Mouse (Mus musculus) CH12.LX (cell line): ENCODE measurements around the gene BC030867. TPM values are rescaled to one million over a fixed set of nuclear protein-coding genes. Genes with fewer than 3 reads are reported as not detected.

Experiments used
- DNase-seq: peaks from one replicate; pipeline ENCODE4 v3.0.0-alpha.2; 2013; ENCODE audit errors: extremely low read depth
- H3K27ac ChIP-seq: 2 replicates; pipeline ENCODE4 v1.5.1; 2012; ENCODE audit warnings: low read depth, mild to moderate bottlenecking, control low read depth, moderate library complexity; ENCODE audit not compliant: insufficient read depth
- H3K27me3 ChIP-seq: replicated peaks from 2 replicates; pipeline ENCODE3; 2012; ENCODE audit warnings: inconsistent platforms
- H3K36me3 ChIP-seq, 2 experiments: replicated peaks in 1 of 2; 2 replicates each; pipeline versions ENCODE3 to v1.6.1; 2012; ENCODE audit warnings: inconsistent platforms in 1 of 2, low read length in 1 of 2, mild to moderate bottlenecking in 1 of 2, mixed read lengths in 1 of 2, moderate library complexity in 1 of 2; ENCODE audit not compliant: control insufficient read depth in 1 of 2, insufficient read depth in 1 of 2
- H3K4me1 ChIP-seq, 2 experiments: 2 replicates each; pipeline ENCODE4 v1.6.1; 2012; ENCODE audit warnings: inconsistent platforms in 1 of 2, moderate library complexity in 1 of 2; ENCODE audit not compliant: insufficient read depth in 2 of 2, control insufficient read depth in 1 of 2
- H3K4me2 ChIP-seq: 2 replicates; pipeline ENCODE4 v1.6.1; 2012; ENCODE audit warnings: low read depth, mild to moderate bottlenecking, control low read depth; ENCODE audit not compliant: poor library complexity, insufficient read depth, severe bottlenecking
- H3K4me3 ChIP-seq, 3 experiments: fragments of 150-350 bp in 1 of 3; sonication (generic) in 1 of 3; replicated peaks in 1 of 3; 2 replicates each; pipeline versions ENCODE3 to v1.5.1; 2011 to 2012; ENCODE audit warnings: low read depth in 2 of 3, low read length in 2 of 3, mild to moderate bottlenecking in 2 of 3, moderate library complexity in 2 of 3, control low read depth in 1 of 3, improper control_type of control experiment in 1 of 3, inconsistent platforms in 1 of 3, mixed read lengths in 1 of 3; ENCODE audit not compliant: poor library complexity in 1 of 3
- H3K79me2 ChIP-seq: replicated peaks from 2 replicates; pipeline ENCODE4 v1.6.1; 2012; ENCODE audit warnings: mild to moderate bottlenecking, moderate library complexity; ENCODE audit not compliant: control insufficient read depth, poor library complexity, insufficient read depth, severe bottlenecking; ENCODE audit errors: extremely low read depth
- H3K9ac ChIP-seq: 2 replicates; pipeline ENCODE4 v1.6.1; 2012; ENCODE audit warnings: low read depth, mild to moderate bottlenecking, control low read depth, moderate library complexity; ENCODE audit not compliant: insufficient read depth
- H3K9me3 ChIP-seq: replicated peaks from 2 replicates; pipeline ENCODE3; 2012; ENCODE audit warnings: low read length, inconsistent platforms, mixed read lengths
- BHLHE40 ChIP-seq: IDR thresholded peaks from 2 replicates; pipeline ENCODE4 v1.6.1; 2011; ENCODE audit warnings: mild to moderate bottlenecking, low read depth, low read length, improper control_type of control experiment
- CHD1 ChIP-seq: IDR thresholded peaks from 2 replicates; pipeline ENCODE4 v1.6.1; 2012; ENCODE audit warnings: low read depth, low read length, improper control_type of control experiment, inconsistent platforms
- CHD2 ChIP-seq: IDR thresholded peaks from 2 replicates; pipeline ENCODE4 v1.6.1; 2011; ENCODE audit warnings: low read length, improper control_type of control experiment
- CTCF ChIP-seq, 2 experiments: IDR thresholded peaks in 1 of 2; conservative IDR thresholded peaks in 1 of 2; 2 replicates each; pipeline ENCODE4 v1.5.1; 2011 to 2012; ENCODE audit warnings: low read depth in 2 of 2, low read length in 2 of 2, improper control_type of control experiment in 1 of 2, inconsistent platforms in 1 of 2, mild to moderate bottlenecking in 1 of 2, moderate library complexity in 1 of 2
- E2F4 ChIP-seq: IDR thresholded peaks from 2 replicates; pipeline ENCODE4 v1.6.1; 2011; ENCODE audit warnings: low read depth, low read length, improper control_type of control experiment; ENCODE audit not compliant: insufficient replicate concordance
- EP300 ChIP-seq: IDR thresholded peaks from 2 replicates; pipeline ENCODE4 v1.6.1; 2011; ENCODE audit warnings: low read length, improper control_type of control experiment
- GABPA ChIP-seq: IDR thresholded peaks from 2 replicates; pipeline ENCODE4 v1.6.1; 2012; ENCODE audit warnings: low read depth, low read length, improper control_type of control experiment, inconsistent platforms; ENCODE audit not compliant: insufficient replicate concordance
- HCFC1 ChIP-seq: IDR thresholded peaks from 2 replicates; pipeline ENCODE4 v1.6.1; 2012; ENCODE audit warnings: low read depth, mild to moderate bottlenecking, inconsistent platforms, low read length, improper control_type of control experiment
- JUN ChIP-seq: IDR thresholded peaks from 2 replicates; pipeline ENCODE4 v1.6.1; 2011; ENCODE audit warnings: low read depth, mild to moderate bottlenecking, low read length, improper control_type of control experiment, moderate library complexity; ENCODE audit not compliant: insufficient read depth
- MAX ChIP-seq: IDR thresholded peaks from 2 replicates; pipeline ENCODE4 v1.6.1; 2011; ENCODE audit warnings: low read length, improper control_type of control experiment
- MXI1 ChIP-seq: IDR thresholded peaks from 2 replicates; pipeline ENCODE4 v1.6.1; 2011; ENCODE audit warnings: mild to moderate bottlenecking, low read depth, low read length, improper control_type of control experiment
- MYC ChIP-seq: IDR thresholded peaks from 2 replicates; pipeline ENCODE4 v1.6.1; 2011; ENCODE audit warnings: low read depth, mild to moderate bottlenecking, improper control_type of control experiment, low read length
- POLR2A ChIP-seq: IDR thresholded peaks from 2 replicates; pipeline ENCODE4 v1.6.1; 2011; ENCODE audit warnings: low read depth, mild to moderate bottlenecking, improper control_type of control experiment, low read length
- POLR2AphosphoS2 ChIP-seq: IDR thresholded peaks from 2 replicates; pipeline ENCODE4 v1.6.1; 2011; ENCODE audit warnings: low read depth, low read length, improper control_type of control experiment
- RAD21 ChIP-seq: IDR thresholded peaks from 2 replicates; pipeline ENCODE4 v1.6.1; 2011; ENCODE audit warnings: low read depth, mild to moderate bottlenecking, low read length, improper control_type of control experiment, moderate library complexity
- RCOR1 ChIP-seq: conservative IDR thresholded peaks from 2 replicates; pipeline ENCODE4 v1.6.1; 2012; ENCODE audit warnings: low read depth, mild to moderate bottlenecking, inconsistent platforms, low read length, improper control_type of control experiment
- SMC3 ChIP-seq: IDR thresholded peaks from 2 replicates; pipeline ENCODE4 v1.6.1; 2011; ENCODE audit warnings: low read depth, low read length, improper control_type of control experiment
- TCF12 ChIP-seq: IDR thresholded peaks from 2 replicates; pipeline ENCODE4 v1.6.1; 2014; ENCODE audit warnings: low read depth, mild to moderate bottlenecking, inconsistent platforms, low read length, improper control_type of control experiment
- ZC3H11A ChIP-seq: IDR thresholded peaks from 2 replicates; pipeline ENCODE4 v1.6.1; 2012; ENCODE audit warnings: low read depth, mild to moderate bottlenecking, inconsistent platforms, low read length, improper control_type of control experiment
- ZKSCAN1 ChIP-seq: IDR thresholded peaks from 2 replicates; pipeline ENCODE4 v1.6.1; 2012; ENCODE audit warnings: low read depth, inconsistent platforms, low read length, improper control_type of control experiment, borderline replicate concordance
- dilution Hi-C: fragments of 300-500 bp; cut with MboI; formaldehyde crosslinking; loops from 2 replicates; pipeline ENCODE4 v1.14.3; 2020; ENCODE audit warnings: low sequenced_read_pairs; ENCODE audit not compliant: extremely low pct_unique_long_range_greater_than_20kb, extremely low pct_ligation_motif_present
- in situ Hi-C: fragments of 300-500 bp; cut with MboI; formaldehyde crosslinking; loops from 3 replicates; pipeline ENCODE4 v1.14.3; 2019; ENCODE audit warnings: low sequenced_read_pairs, low pct_ligation_motif_present, low pct_unique_long_range_greater_than_20kb, mixed read lengths
- polyA plus RNA-seq: library from polyadenylated mRNA; unstranded; fragments of >175 nt; gene quantifications from 2 replicates; pipeline ENCODE4 v1.2.1, GENCODE M21; 2012; ENCODE audit warnings: low read depth; ENCODE audit not compliant: insufficient read length
- total RNA-seq, 2 experiments: library from RNA; depleted of rRNA; stranded (reverse); fragments of 300-350 nt in 1 of 2; fragments of >200 nt in 1 of 2; gene quantifications; 2 replicates each; pipeline ENCODE4 v1.2.3; 2012 to 2014

The BC030867 gene
- total and polyA plus RNA-seq, 3 experiments, result 11.4 to 34.0 (median 26.2) TPM

DNA sequence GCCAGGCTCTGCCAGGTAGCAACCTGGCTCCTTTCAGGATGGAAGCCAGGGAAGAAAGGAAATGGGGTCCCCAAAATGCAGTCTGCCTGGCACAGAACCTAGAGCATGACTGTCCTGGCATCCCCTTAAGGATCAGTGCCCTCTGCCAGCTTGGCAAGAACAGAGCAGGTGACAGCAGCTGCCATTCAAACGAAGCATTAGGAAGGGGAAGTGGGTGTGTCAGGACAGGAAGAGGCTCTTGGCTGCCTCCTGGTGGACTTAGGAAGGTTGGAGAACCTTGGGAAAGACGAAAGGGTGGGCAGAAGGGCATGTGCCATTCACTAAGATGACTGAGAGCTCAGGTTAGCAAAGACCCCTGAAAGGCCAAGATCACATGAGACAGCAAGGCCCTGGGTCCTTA, 38.9 kb upstream of the BC030867 start (continued):
- 0 out of 2 replicates have a peak, but pooled peaks have one; percentile 42 for TF ChIP-seq TCF12
- TF ChIP-seq ZC3H11A, result no peak
- TF ChIP-seq CTCF (conservative IDR thresholded peaks at IDR 0.05 in 1 of 2, IDR thresholded peaks at IDR 0.05 in 1 of 2; ENCODE audit: low read depth in 2 of 2, low read length in 2 of 2), result peak; percentile 83 to 89
- no peak for TF ChIP-seq RCOR1
- no peak for TF ChIP-seq JUN
- peak; percentile 65 for TF ChIP-seq HCFC1
- TF ChIP-seq GABPA, result no peak
- TF ChIP-seq POLR2A, result no peak
- no peak for TF ChIP-seq CHD2
- peak; percentile 88 for TF ChIP-seq SMC3
- TF ChIP-seq ZKSCAN1, result no peak
- TF ChIP-seq RAD21, result peak; percentile 54
- TF ChIP-seq POLR2AphosphoS2, result no peak
- peak; percentile 74; the same call in 1 of the 2 replicates for TF ChIP-seq MYC
- TF ChIP-seq BHLHE40, result peak; percentile 67
- peak; percentile 24; the same call in 1 of the 2 replicates for TF ChIP-seq EP300
- peak; percentile 47; the same call in 1 of the 2 replicates for TF ChIP-seq MXI1
- TF ChIP-seq E2F4, result no peak

DNA sequence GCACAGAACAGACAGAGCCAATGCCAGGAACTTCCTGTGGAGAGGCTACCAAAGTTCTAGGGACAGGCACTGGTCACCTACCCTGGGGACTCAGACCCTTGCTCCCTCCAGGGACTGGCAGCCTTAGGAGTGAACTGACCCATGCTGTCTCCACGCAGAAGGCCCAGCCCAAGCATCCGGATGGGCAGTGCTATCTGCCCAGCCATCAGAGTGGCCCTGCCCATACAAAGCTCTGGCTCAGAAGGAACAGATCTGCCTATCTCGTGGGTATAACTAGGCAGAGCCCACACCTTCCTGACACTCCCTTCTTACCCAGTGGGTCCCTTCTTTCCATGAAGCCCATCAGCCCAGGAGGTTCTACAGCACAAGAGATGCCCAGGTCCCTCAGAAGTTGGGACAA, 38.5 kb upstream of the BC030867 start:
- no peaks in the 10 kb centered on the region for H3K27me3 ChIP-seq
- H3K4me2 ChIP-seq, result no peak overlapping the region
- no peak overlapping the region for H3K4me3 ChIP-seq
- DNase-seq, result no peak
- H3K4me1 ChIP-seq, result peaks cover 39 to 75% of the 10 kb centered on the region in 2 experiments
- in situ Hi-C loops (no loop called here), dilution Hi-C loops (no loop called here)
- no peaks in the 10 kb centered on the region for H3K9me3 ChIP-seq
- no peak overlapping the region for H3K27ac ChIP-seq
- peaks cover 11 to 38% of the 10 kb centered on the region in 2 experiments for H3K36me3 ChIP-seq
- 0 out of 2 replicates have a peak, but pooled peaks cover 2% of the 10 kb centered on the region for H3K79me2 ChIP-seq
- TF ChIP-seq CHD1 (no peak), CTCF (conservative IDR thresholded peaks at IDR 0.05 in 1 of 2, IDR thresholded peaks at IDR 0.05 in 1 of 2; ENCODE audit: low read depth in 2 of 2, low read length in 2 of 2) (no peak), EP300 (no peak), MYC (no peak), POLR2AphosphoS2 (no peak), ZKSCAN1 (no peak), TCF12 (no peak), MAX (no peak)
- TF ChIP-seq, all 38 proteins: peak for 0
- no peak overlapping the region for H3K9ac ChIP-seq
